Mouse (Mus musculus): ENCODE results near the gene Rex1bd. TPM values are rescaled to one million over a fixed set of nuclear protein-coding genes. Genes with fewer than 3 reads are reported as not detected.
A peak's percentile ranks its signal among the peaks of the same experiment; 100 is the strongest.

Rex1bd gene
- polyA plus RNA-seq, 1 experiment from 2014 or later, result 125 TPM

DNA sequence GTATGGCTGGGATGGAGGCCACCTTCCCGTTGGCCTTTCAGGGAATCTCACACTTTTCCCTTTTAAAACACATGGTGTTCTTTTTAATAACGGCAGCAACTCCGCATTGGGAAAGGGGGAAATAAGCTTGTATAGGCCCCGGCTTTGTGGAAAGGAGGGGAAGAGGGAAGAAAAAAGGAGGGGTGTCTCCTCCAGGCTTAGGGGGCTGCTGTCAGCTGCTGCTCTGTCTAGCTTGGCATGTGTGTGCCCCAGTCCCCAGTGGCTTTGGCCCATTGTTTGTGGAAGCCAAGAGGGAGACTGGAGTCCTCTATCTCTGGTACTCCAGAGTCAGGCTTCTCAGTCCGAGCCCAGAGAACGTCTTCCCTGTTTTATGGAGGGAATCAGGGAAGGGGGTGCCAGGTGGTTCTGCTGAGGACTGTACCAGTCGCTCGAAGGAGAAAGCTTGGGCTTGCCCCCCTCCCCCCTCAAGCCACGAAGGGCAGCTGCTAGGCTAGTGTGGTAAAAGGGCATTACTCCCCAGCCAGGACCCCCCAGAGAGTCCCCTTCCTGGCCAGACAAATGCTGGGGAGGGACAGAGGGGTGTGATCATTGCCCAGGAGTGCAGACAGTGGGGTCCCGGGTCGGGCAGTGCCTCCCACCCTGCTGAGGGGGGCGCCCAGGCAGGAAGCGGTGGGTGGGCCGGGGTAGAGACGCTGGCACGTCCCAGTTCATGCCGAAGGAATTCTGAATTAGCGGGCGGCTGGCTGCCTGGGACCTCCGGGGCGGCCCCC, 11.4 kb downstream of the Rex1bd start:
- Histone ChIP-seq H3K4me2 (no peak overlapping the region), H3K27me3 (replicated peaks) (peaks cover 98% of the 10 kb centered on the region), H3K9ac (no peak overlapping the region), H3K27ac (no peak overlapping the region), H3K4me3 (replicated peaks) (no peak overlapping the region; the same call in 1 of the 2 replicates), H3K9me3 (no peaks in the 10 kb centered on the region), H3K4me1 (peaks cover 30% of the 10 kb centered on the region), H3K36me3 (no peaks in the 10 kb centered on the region)
- 8% methylated on average over 20 of the region's 21 CpGs for WGBS
- ATAC-seq (ENCODE audit: insufficient read depth, low FRiP score, low read depth), result no peak

DNA sequence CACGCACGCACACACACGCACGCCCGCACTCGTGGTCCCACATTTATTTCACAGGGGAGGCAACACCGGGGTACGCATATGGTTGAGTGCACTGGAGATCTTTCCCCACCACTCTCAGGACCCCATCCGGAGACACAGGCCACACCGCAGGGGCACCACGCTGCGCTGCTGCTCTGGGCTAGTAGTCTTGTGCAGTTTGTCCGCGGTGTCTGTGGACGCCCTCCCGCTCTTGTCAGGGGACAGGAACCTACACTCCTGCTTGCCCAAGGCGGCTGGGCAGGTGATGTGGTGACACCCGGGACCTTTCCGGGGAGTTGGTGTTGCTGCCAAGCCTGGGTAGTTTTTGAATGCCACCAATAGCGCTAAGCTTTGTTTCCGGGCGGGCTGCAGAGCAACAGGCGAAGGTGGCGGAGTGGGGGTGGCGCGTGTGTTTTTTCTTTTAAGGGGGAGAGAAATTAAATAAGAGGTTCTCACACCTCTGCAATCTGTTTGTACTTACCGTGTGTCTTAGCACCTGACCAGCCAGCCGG, 12.1 kb downstream of the Rex1bd start:
- H3K27ac ChIP-seq, result no peak overlapping the region
- peak overlapping the region; percentile 82; the same call in 1 of the 2 replicates for H3K4me2 ChIP-seq
- WGBS, result 4% methylated on average over 28 of the region's 28 CpGs
- H3K9me3 ChIP-seq, result no peaks in the 10 kb centered on the region
- H3K27me3 ChIP-seq (replicated peaks), result peaks cover 98% of the 10 kb centered on the region
- H3K9ac ChIP-seq, result no peak overlapping the region
- H3K4me3 ChIP-seq (replicated peaks), result peak overlapping the region; percentile 12; the same call in 1 of the 2 replicates
- peaks cover 35% of the 10 kb centered on the region for H3K4me1 ChIP-seq
- no peaks in the 10 kb centered on the region for H3K36me3 ChIP-seq
- ATAC-seq (ENCODE audit: insufficient read depth, low FRiP score, low read depth), result no peak

DNA sequence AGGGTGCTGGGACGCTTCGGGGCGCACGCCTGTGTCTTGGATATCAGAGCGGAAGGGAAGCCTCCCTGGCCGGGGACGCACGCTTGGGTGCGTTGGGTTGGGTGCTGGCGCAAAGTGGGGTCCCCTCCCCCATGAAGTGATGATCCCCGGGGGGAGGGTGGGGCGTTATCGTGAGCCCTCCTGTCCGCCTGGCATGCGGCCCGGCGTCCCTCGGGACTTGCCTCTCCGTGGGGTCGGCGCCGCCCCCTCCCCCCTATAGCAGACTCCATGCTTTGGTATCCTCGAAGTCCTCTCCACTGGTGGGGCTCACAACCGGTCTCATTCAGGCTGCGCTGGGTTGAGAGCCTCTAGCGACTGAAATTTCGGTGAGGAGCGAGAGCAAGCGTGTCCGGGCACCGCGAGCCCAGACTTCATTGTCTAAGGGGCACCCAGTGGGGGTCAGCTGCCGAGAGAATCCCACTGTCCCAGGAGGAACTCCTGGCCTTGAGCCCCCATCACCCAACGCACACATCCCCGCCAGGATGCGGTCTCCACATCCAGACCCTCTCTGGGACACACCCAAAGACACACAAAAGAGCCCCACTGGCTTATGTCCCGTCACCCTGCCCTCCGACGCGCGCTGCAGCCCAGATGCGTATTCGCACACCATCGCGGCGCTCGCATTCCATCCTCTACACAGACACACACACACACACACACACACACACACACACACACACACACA, 12.7 kb downstream of the Rex1bd start:
- Histone ChIP-seq H3K4me3 (replicated peaks) (peak overlapping the region; percentile 39), H3K9ac (no peak overlapping the region), H3K36me3 (no peaks in the 10 kb centered on the region), H3K27me3 (replicated peaks) (peaks cover 98% of the 10 kb centered on the region), H3K4me2 (peak overlapping the region; percentile 82), H3K27ac (no peak overlapping the region), H3K4me1 (peaks cover 42% of the 10 kb centered on the region), H3K9me3 (no peaks in the 10 kb centered on the region)
- 1% methylated on average over 47 of the region's 47 CpGs for WGBS
- no peak for ATAC-seq (ENCODE audit: insufficient read depth, low FRiP score, low read depth)

DNA sequence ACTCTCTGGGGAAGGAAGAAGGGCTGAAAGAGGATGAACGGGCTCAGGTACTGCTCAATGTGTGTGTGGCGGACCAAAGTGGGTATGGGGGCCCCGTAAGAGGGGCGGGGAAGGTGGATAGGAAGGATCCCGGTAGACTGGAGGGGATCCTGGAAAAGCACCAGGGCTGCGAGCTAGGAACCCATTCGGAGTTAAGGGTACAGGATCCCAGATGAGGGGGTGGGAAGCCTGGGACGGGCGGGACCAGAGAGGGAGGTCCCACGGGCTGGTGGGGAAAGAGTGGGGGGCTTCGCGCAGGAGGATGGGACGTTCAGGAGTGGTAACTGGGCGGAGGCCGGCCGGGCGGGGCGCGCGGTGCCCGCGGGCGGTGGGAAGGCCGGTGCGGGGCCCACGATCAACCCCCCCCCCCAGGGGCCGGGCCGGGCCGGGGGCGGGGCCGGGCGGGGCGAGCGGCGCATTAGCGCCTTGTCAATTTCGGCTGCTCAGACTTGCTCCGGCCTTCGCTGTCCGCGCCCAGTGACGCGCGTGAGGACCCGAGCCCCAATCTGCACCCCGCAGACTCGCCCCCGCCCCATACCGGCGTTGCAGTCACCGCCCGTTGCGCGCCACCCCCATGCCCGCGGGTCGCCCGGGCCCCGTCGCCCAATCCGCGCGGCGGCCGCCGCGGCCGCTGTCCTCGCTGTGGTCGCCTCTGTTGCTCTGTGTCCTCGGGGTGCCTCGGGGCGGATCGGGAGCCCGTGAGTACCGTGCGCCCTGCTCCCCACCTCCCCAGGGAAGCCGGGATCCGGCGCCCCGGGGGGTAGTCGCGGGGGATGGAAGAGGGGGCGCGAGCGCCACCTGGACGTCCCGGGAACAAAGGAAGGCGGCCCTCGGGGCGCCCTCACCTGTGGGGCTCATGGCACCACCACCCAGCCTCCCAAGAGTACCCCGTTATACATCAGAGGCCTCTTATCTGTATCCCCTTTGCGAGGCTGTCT, 13.6 kb downstream of the Rex1bd start, which contains the start of gene Crlf1:
Gene Crlf1, plus strand, starts transcription at position 495 of the 977 bp plus-strand sequence.
- Histone ChIP-seq H3K27ac (no peak within 1 kb of the TSS), H3K27me3 (replicated peaks) (peaks cover 98% of the 10 kb centered on the region), H3K4me2 (peak within 1 kb of the TSS; percentile 82), H3K36me3 (no peaks in the 10 kb centered on the region), H3K9me3 (no peaks in the 10 kb centered on the region), H3K4me3 (replicated peaks) (peak within 1 kb of the TSS; percentile 39), H3K4me1 (peaks cover 51% of the 10 kb centered on the region), H3K9ac (no peak within 1 kb of the TSS)
- WGBS, result under 1% methylated on average over 70 of the region's 93 CpGs
- no peak for ATAC-seq (ENCODE audit: insufficient read depth, low FRiP score, low read depth)

DNA sequence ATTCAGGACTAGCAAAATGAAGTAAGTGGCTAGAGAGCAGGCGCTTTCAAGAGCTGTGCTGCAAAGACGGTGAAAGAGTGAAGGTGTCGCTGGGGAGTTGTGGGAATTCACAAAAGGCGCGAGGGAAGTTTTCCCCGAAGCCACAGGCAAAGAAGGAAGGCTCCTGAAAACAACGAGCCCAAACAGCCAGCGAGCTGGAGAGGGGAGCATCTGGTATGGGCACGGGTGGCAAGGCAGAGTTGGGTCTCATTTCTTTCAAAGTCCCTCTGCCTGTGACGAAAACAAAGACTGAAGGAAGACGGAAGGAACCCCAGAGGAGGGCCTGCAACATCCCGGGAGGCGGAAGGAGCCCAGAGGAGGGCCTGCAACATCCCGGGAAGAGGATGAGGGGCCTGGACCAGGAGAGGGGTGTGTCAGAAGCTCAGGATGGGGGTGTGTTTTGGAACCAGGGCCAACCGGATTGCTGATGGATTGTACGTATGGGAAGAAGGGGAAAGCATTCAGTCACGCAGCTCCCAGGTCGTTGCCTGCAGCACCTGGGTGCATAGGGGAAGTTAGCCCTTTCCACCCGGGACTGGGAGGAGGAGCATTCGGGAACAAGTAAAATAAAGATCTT, 15.6 kb downstream of the Rex1bd start:
- Histone ChIP-seq H3K4me3 (replicated peaks) (no peak overlapping the region), H3K27ac (no peak overlapping the region), H3K36me3 (no peaks in the 10 kb centered on the region), H3K4me1 (peaks cover 57% of the 10 kb centered on the region), H3K9me3 (no peaks in the 10 kb centered on the region), H3K9ac (no peak overlapping the region), H3K4me2 (no peak overlapping the region; the same call in 1 of the 2 replicates), H3K27me3 (replicated peaks) (peaks cover 96% of the 10 kb centered on the region)
- no peak for ATAC-seq (ENCODE audit: insufficient read depth, low FRiP score, low read depth)
- WGBS, result 9% methylated on average over 20 of the region's 20 CpGs

DNA sequence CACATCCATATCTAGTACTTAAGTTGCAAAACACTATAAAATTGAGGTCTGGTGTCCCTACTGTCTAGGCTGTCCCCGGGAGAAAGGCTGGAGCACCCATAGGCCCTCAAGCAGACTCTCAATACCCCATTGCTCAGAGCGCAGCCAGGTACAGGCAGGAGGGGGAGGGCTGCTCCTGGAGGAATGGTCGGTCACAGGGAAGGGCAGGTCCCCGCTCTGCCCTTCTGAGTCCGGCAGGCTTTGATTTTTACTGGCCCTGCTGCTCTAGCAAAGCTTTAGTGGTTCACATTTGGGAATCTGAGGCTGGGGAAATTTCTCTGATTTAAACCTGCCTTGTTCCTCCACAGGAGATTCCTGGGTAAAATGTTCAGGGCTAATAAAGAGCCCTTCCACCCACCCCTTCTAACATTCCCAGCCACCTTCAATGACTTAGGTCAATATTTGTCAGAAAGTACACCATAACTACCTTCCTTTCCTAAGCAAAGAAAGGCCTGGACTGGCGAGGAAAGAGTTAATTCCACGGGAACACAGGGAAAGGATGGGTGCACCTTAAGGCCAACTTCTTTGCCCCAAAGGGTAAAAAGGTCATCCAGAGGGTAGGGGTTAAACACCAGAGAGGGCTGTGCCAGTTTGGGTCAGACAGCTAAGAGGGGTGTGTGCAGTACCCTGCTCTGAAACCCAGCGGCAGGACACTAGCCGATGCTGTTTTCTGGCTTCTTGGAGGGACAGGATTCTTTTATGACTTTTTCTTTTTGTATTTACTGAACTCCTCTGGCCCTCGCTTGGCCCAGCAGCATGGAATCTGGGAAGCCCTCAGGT, 16.3 kb downstream of the Rex1bd start:
- WGBS, result 25% methylated on average over 10 of the region's 10 CpGs

DNA sequence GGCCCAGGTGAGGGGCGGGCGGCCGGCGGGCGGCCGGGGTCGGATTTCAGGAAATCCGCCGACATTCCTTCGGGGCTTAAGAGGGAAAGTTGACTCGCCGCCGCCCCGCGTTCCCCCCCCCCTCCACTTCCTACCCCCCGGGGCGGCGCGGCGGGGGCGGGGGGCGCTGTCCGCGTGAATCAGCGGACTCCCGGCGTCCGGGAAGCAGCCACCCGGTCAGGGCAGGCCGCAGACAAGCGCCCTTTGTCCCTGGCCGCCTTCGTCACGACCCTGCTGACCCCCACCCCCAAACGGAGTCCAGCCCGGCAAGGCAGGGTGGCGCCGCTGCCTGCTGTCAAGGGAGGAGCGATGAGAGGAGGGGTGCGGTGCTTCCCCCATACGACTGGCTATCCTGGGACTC, 17.0 kb downstream of the Rex1bd start:
- Histone ChIP-seq H3K4me1 (peaks cover 56% of the 10 kb centered on the region), H3K27me3 (replicated peaks) (peaks cover 96% of the 10 kb centered on the region), H3K9me3 (no peaks in the 10 kb centered on the region), H3K36me3 (no peaks in the 10 kb centered on the region), H3K9ac (0 out of 2 replicates have a peak overlapping the region, but pooled peaks have one; percentile 1), H3K27ac (no peak overlapping the region), H3K4me2 (peak overlapping the region; percentile 65), H3K4me3 (replicated peaks) (peak overlapping the region; percentile 35)
- WGBS, result 3% methylated on average over 36 of the region's 41 CpGs
- ATAC-seq (ENCODE audit: insufficient read depth, low FRiP score, low read depth), result no peak

More for the DNA sequence above, 16.3 kb downstream of the Rex1bd start:
- Histone ChIP-seq H3K9me3 (no peaks in the 10 kb centered on the region), H3K9ac (no peak overlapping the region), H3K4me1 (peaks cover 57% of the 10 kb centered on the region), H3K27me3 (replicated peaks) (peaks cover 96% of the 10 kb centered on the region), H3K36me3 (no peaks in the 10 kb centered on the region), H3K27ac (no peak overlapping the region), H3K4me2 (peak overlapping the region; percentile 65; the same call in 1 of the 2 replicates), H3K4me3 (replicated peaks) (peak overlapping the region; percentile 35)
- ATAC-seq (ENCODE audit: insufficient read depth, low FRiP score, low read depth), result no peak

DNA sequence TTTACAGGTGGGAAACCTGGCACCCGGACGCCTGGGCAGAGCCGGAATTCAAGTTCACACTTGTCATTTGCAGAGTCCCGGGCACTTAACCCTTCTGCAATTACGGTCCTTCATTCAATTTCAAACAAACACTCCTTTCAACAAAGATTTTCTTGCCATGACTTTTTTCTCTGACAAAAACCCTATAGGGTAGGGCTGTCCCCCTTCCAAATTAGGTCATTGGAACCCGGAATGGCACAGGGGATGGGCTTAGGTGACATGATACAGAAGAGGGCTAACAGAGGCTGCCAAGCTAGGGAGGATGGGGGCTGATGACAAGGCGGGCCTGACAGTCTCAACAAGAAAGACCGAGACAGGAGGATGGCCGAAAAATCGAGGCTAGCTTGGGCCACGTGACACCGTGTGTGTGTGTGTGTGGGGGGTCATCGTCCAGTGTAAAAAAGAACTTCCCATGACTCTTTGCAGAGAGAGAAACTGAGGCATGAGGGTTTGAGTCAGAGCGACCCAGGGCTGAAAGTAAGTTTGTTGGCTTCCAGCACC, 17.6 kb downstream of the Rex1bd start:
- no peaks in the 10 kb centered on the region for H3K36me3 ChIP-seq
- no peak overlapping the region for H3K9ac ChIP-seq
- WGBS, result 6% methylated on average over 14 of the region's 14 CpGs
- H3K4me2 ChIP-seq, result peak overlapping the region; percentile 65
- ATAC-seq (ENCODE audit: insufficient read depth, low FRiP score, low read depth), result no peak
- peak overlapping the region; percentile 36 for H3K4me3 ChIP-seq (replicated peaks)
- peak overlapping the region; percentile 26; the same call in 1 of the 2 replicates for H3K27ac ChIP-seq
- peaks cover 94% of the 10 kb centered on the region for H3K27me3 ChIP-seq (replicated peaks)
- no peaks in the 10 kb centered on the region for H3K9me3 ChIP-seq
- peaks cover 50% of the 10 kb centered on the region for H3K4me1 ChIP-seq

DNA sequence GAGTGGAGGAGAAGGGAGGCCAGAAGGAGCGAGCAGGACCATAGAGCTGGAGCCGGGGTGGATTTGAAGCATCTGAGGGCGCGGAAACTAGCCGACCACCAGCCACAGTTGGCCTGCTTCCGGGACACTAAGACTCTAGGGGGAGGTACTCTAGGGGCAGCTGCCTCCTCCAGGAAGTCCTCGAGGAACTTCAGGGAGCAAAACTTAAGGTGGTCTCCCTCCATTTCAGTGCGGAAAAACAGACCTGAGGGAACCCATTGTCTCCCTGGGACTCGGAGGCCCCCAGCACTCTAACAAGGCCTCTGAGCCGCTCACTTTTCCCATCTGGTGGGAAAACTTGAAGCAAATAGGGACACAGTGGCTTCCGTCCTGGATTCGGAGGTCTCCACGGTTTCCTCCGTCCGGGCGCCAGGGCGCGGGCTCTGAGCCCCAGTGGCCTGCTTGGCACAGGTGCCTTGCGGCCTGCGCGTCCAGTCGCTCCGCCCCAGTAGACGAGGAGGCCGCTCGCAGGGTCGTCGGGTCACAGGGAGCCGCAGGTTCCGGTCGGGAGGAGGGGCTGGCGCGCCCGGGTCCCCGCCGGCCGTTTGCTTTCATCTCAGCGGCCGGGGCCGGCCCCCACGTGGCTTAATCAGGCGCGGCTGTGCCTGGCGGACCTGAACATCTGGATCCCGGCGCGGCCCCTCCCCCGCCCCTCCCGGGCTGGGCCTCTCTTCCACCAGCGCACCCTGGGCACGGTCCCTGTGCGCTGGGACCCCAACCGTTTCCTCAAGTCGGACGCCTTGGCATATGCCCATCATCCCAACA, 18.4 kb downstream of the Rex1bd start:
- peak overlapping the region; percentile 26; the same call in 1 of the 2 replicates for H3K27ac ChIP-seq
- peak; percentile 25; the same call in 1 of the 2 replicates for ATAC-seq (ENCODE audit: insufficient read depth, low FRiP score, low read depth)
- peak overlapping the region; percentile 36 for H3K4me3 ChIP-seq (replicated peaks)
- H3K27me3 ChIP-seq (replicated peaks), result peaks cover 86% of the 10 kb centered on the region
- no peak overlapping the region for H3K9ac ChIP-seq
- no peaks in the 10 kb centered on the region for H3K9me3 ChIP-seq
- H3K4me1 ChIP-seq, result peaks cover 42% of the 10 kb centered on the region
- 6% methylated on average over 55 of the region's 55 CpGs for WGBS
- H3K4me2 ChIP-seq, result peak overlapping the region; percentile 65
- no peaks in the 10 kb centered on the region for H3K36me3 ChIP-seq
